Mouse (Mus musculus): ENCODE results near the gene Prkab2. TPM values are rescaled to one million over a fixed set of nuclear protein-coding genes. Genes with fewer than 3 reads are reported as not detected.

Prkab2 gene
- polyA plus RNA-seq, 1 experiment from 2014 or later, result 5.3 TPM

DNA sequence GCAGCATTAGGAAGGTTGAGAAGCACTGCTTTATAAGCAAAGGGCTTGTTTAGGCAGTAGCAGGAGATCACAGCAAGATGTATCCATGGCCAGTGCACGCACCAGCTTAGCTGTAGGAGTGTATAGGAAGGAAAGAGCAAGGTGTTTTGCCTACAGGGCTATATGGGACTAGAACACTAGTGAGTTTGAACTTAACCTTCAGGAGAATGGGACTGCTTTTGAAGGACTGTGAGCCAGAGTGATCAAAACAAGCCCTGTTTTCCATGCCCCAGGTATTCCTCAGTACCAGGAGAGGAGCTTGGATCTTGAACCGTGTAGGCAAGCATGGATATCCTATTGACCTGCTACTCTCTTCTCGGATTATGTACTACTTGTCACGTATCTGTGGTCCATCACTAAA lies 16.6 kb upstream of the Prkab2 start:
- Histone ChIP-seq H3K4me2 (ENCODE audit: low read length) (no peak overlapping the region), H3K27me3 (replicated peaks; ENCODE audit: control insufficient read depth, insufficient read depth, low read length) (no peaks in the 10 kb centered on the region), H3K9me3 (replicated peaks; ENCODE audit: control insufficient read depth, low read length) (no peaks in the 10 kb centered on the region), H3K36me3 (ENCODE audit: control insufficient read depth, insufficient read depth, low read length) (no peaks in the 10 kb centered on the region), H3K4me1 (ENCODE audit: control insufficient read depth, insufficient read depth, low read length) (no peaks in the 10 kb centered on the region), H3K9ac (ENCODE audit: low read length) (no peak overlapping the region), H3K4me3 (ENCODE audit: low read depth, low read length) (no peak overlapping the region), H3K27ac (ENCODE audit: low read depth, low read length) (no peak overlapping the region)
- ATAC-seq (no peak), DNase-seq (ENCODE audit: low spot score) (no peak)
- 90% methylated on average over 4 of the region's 4 CpGs for WGBS

DNA sequence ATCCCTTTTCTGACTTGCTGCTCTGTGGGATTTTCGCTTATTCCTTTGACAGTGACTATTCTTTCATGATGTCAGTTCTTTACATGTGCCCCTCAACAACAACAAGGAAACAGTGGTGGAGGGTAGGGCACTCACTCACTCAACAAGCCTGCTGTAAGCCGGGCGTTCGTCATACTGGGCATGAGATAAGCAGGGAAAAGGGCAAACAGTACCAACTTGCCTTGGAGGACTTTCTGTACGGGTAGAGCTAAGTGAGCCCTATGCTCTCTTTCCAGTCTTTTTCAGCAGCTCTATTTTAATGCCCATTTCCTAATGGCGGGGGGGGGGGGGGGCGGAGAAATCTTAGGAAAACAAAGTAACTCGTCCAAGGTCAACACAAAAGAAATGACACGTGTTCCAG lies 16.0 kb upstream of the Prkab2 start:
- H3K36me3 ChIP-seq (ENCODE audit: control insufficient read depth, insufficient read depth, low read length), result no peaks in the 10 kb centered on the region
- WGBS, result 90% methylated on average over 9 of the region's 9 CpGs
- H3K9me3 ChIP-seq (replicated peaks; ENCODE audit: control insufficient read depth, low read length), result no peaks in the 10 kb centered on the region
- no peak overlapping the region for H3K9ac ChIP-seq (ENCODE audit: low read length)
- no peak for DNase-seq (ENCODE audit: low spot score)
- no peaks in the 10 kb centered on the region for H3K4me1 ChIP-seq (ENCODE audit: control insufficient read depth, insufficient read depth, low read length)
- ATAC-seq, result no peak
- no peak overlapping the region for H3K4me2 ChIP-seq (ENCODE audit: low read length)
- H3K27me3 ChIP-seq (replicated peaks; ENCODE audit: control insufficient read depth, insufficient read depth, low read length), result no peaks in the 10 kb centered on the region
- no peak overlapping the region for H3K27ac ChIP-seq (ENCODE audit: low read depth, low read length)
- H3K4me3 ChIP-seq (ENCODE audit: low read depth, low read length), result no peak overlapping the region

DNA sequence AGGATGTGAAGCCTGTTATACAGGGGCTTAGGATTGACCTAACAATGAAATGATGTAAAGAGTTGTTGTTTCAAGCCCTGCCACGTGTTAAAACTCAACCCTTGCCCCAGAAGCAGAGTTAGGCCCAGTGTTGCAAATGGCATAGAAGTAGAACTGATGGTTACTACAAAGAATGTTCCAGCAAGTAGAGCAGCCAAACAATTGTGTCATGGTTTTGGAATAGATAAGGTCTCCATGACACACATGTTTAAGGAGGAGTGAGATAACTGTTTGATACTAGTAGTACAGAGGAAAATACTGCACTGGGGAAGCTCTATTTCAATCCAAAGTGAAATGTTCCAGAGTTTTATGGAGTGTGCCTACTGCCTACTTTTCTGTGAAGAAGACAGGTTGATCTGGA lies 9.5 kb upstream of the Prkab2 start:
- Histone ChIP-seq H3K36me3 (ENCODE audit: control insufficient read depth, insufficient read depth, low read length) (no peaks in the 10 kb centered on the region), H3K27ac (ENCODE audit: low read depth, low read length) (no peak overlapping the region), H3K9ac (ENCODE audit: low read length) (no peak overlapping the region), H3K9me3 (replicated peaks; ENCODE audit: control insufficient read depth, low read length) (no peaks in the 10 kb centered on the region), H3K4me1 (ENCODE audit: control insufficient read depth, insufficient read depth, low read length) (no peaks in the 10 kb centered on the region), H3K4me2 (ENCODE audit: low read length) (no peak overlapping the region), H3K4me3 (ENCODE audit: low read depth, low read length) (no peak overlapping the region), H3K27me3 (replicated peaks; ENCODE audit: control insufficient read depth, insufficient read depth, low read length) (no peaks in the 10 kb centered on the region)
- WGBS, result 39% methylated on average over 1 of the region's 1 CpGs
- no peak for ATAC-seq
- no peak for DNase-seq (ENCODE audit: low spot score)

DNA sequence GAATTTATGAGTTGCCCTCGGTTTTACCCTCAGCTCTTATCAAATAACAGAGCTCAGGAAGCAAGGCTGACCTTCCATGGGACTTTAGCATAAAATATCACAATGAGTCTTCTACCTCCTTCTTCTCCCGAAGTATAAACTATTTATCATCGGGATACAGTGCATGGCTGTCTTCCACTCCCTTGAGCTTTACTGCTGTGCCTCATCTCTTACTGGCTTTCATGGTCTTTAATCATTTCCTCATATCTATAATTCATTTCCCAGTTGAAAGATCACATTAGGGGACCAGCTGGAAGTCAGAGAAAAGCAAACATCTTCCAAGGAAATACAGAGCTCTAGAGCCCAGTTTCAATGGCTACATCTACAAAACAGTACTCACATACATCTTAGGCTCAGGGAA lies 9.0 kb upstream of the Prkab2 start:
- no peak for DNase-seq (ENCODE audit: low spot score)
- Histone ChIP-seq H3K36me3 (ENCODE audit: control insufficient read depth, insufficient read depth, low read length) (no peaks in the 10 kb centered on the region), H3K4me1 (ENCODE audit: control insufficient read depth, insufficient read depth, low read length) (no peaks in the 10 kb centered on the region), H3K9ac (ENCODE audit: low read length) (no peak overlapping the region), H3K4me3 (ENCODE audit: low read depth, low read length) (no peak overlapping the region), H3K4me2 (ENCODE audit: low read length) (no peak overlapping the region), H3K9me3 (replicated peaks; ENCODE audit: control insufficient read depth, low read length) (no peaks in the 10 kb centered on the region), H3K27ac (ENCODE audit: low read depth, low read length) (no peak overlapping the region), H3K27me3 (replicated peaks; ENCODE audit: control insufficient read depth, insufficient read depth, low read length) (no peaks in the 10 kb centered on the region)
- ATAC-seq, result no peak
- WGBS, result 83% methylated on average over 3 of the region's 3 CpGs

- H3K4me3 ChIP-seq (ENCODE audit: low read depth, low read length), result no peak overlapping the region
- ATAC-seq, result no peak
- no peak overlapping the region for H3K9ac ChIP-seq (ENCODE audit: low read length)
- no peaks in the 10 kb centered on the region for H3K4me1 ChIP-seq (ENCODE audit: control insufficient read depth, insufficient read depth, low read length)
- no peaks in the 10 kb centered on the region for H3K36me3 ChIP-seq (ENCODE audit: control insufficient read depth, insufficient read depth, low read length)
- no peaks in the 10 kb centered on the region for H3K27me3 ChIP-seq (replicated peaks; ENCODE audit: control insufficient read depth, insufficient read depth, low read length)
- DNase-seq (ENCODE audit: low spot score), result no peak
- no peak overlapping the region for H3K27ac ChIP-seq (ENCODE audit: low read depth, low read length)
- no peaks in the 10 kb centered on the region for H3K9me3 ChIP-seq (replicated peaks; ENCODE audit: control insufficient read depth, low read length)
- no peak overlapping the region for H3K4me2 ChIP-seq (ENCODE audit: low read length)
- WGBS, result 84% methylated on average over 6 of the region's 6 CpGs
These were observed 8.5 kb upstream of the Prkab2 start for GRCm38 (mm10) chr3:97649469-97649868.

DNA sequence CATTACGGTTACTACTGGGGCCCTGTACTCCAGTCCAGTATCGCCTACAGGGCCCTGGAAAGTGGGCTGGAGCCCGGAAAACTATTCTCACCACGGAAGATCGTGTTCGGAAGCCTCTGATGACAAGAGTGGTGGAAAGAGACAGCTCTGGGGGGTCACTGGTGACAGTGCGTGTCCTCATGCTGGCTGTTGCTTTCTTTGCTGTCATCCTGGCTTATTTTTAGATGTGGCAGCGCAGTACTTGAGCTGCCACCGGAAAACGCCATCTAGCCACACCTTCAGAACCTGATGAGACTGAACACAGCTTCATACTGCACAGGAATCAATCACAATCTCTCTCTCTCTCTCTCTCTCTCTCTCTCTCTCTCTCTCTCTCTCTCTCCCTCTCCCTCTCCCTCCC lies 6.4 kb upstream of the Prkab2 start:
- 83% methylated on average over 10 of the region's 10 CpGs for WGBS
- ATAC-seq, result no peak

DNA sequence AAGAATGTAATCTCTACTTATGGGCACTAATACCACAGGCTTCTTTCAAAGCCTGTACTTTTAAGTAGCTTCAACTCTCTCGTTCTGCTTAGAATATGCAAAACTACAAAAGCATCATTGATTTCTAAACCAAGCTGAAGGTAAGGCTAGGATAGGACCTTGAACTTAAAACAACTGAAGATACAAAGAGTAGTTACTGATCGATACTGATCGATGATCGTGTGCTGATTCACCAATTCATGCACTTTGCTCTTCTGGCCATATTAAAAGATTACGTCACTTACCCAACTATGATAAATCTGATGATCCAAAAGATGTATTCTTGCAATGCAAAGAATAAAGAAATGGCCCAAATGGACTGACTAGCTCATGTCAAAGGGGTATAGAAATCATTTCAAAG lies 4.2 kb upstream of the Prkab2 start:
- no peak overlapping the region for H3K27ac ChIP-seq (ENCODE audit: low read depth, low read length)
- no peak overlapping the region for H3K4me2 ChIP-seq (ENCODE audit: low read length)
- no peaks in the 10 kb centered on the region for H3K4me1 ChIP-seq (ENCODE audit: control insufficient read depth, insufficient read depth, low read length)
- WGBS, result 92% methylated on average over 5 of the region's 5 CpGs
- H3K4me3 ChIP-seq (ENCODE audit: low read depth, low read length), result no peak overlapping the region
- no peaks in the 10 kb centered on the region for H3K27me3 ChIP-seq (replicated peaks; ENCODE audit: control insufficient read depth, insufficient read depth, low read length)
- DNase-seq (ENCODE audit: low spot score), result no peak
- ATAC-seq, result no peak
- no peaks in the 10 kb centered on the region for H3K36me3 ChIP-seq (ENCODE audit: control insufficient read depth, insufficient read depth, low read length)
- no peak overlapping the region for H3K9ac ChIP-seq (ENCODE audit: low read length)
- H3K9me3 ChIP-seq (replicated peaks; ENCODE audit: control insufficient read depth, low read length), result no peaks in the 10 kb centered on the region

More for the DNA sequence above, 6.4 kb upstream of the Prkab2 start:
- no peak overlapping the region for H3K27ac ChIP-seq (ENCODE audit: low read depth, low read length)
- no peaks in the 10 kb centered on the region for H3K36me3 ChIP-seq (ENCODE audit: control insufficient read depth, insufficient read depth, low read length)
- H3K27me3 ChIP-seq (replicated peaks; ENCODE audit: control insufficient read depth, insufficient read depth, low read length), result no peaks in the 10 kb centered on the region
- no peak overlapping the region for H3K9ac ChIP-seq (ENCODE audit: low read length)
- no peak overlapping the region for H3K4me3 ChIP-seq (ENCODE audit: low read depth, low read length)
- H3K4me1 ChIP-seq (ENCODE audit: control insufficient read depth, insufficient read depth, low read length), result no peaks in the 10 kb centered on the region
- no peaks in the 10 kb centered on the region for H3K9me3 ChIP-seq (replicated peaks; ENCODE audit: control insufficient read depth, low read length)
- no peak for DNase-seq (ENCODE audit: low spot score)
- H3K4me2 ChIP-seq (ENCODE audit: low read length), result no peak overlapping the region

DNA sequence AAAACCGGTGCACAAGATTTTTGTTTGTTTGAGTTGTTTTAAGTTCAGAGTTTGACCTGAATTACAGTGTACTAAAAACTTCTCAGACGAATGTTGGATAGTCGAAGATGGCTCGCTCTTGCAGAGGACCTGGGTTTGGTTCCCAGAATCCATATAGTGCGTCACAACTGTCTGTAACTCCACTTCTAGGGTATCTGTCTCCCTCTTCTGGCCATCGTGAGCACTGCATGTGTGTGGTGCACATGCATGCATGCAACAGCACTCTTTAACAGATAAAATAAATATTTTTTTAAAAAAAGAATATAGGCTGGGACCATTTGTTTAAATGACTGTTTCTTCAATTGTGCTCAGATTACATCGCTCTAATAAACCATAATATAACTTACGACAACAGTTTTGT lies 3.1 kb upstream of the Prkab2 start:
- DNase-seq (ENCODE audit: low spot score), result no peak
- H3K9ac ChIP-seq (ENCODE audit: low read length), result no peak overlapping the region

DNA sequence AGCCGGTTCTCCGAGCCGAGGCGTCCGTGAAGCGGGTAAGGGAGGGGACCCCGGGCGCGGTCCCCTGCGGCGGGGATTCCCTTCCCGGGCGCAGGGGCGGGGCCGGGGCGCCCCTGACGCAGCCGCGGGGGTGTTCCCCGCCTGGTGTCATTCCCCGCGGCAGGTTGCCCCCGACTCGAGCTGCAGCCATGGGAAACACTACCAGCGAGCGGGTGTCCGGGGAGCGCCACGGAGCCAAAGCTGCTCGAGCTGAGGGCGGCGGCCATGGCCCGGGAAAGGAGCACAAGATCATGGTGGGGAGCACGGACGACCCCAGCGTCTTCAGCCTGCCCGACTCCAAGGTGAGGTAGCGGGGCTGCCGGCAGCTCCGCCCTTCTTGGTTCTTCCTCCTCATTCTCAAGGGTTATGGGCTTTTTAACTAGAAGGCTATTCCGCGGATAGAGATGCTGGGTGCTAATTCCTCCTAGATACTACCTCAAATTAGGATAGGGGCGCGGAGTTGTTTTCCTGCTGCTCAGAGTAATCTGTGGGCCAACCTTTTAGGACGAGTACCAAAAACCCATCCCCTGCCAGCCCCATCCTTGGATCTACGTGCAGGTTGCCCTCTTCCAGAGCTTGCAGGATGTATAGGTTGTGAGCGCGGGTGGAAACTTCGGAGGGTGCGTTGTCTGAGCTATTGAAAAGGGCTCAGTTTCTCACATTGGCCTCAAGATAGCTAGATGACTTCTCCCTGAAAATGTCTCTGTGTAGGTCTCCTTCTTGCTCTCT lies 617 bp downstream of the Prkab2 start:
- Histone ChIP-seq H3K27me3 (replicated peaks; ENCODE audit: control insufficient read depth, insufficient read depth, low read length) (no peaks in the 10 kb centered on the region), H3K9me3 (replicated peaks; ENCODE audit: control insufficient read depth, low read length) (no peaks in the 10 kb centered on the region), H3K27ac (ENCODE audit: low read depth, low read length) (peak overlapping the region; percentile 58; the same call in 1 of the 2 replicates), H3K36me3 (ENCODE audit: control insufficient read depth, insufficient read depth, low read length) (0 out of 2 replicates have a peak, but pooled peaks cover 7% of the 10 kb centered on the region), H3K4me2 (ENCODE audit: low read length) (peak overlapping the region; percentile 67), H3K4me1 (ENCODE audit: control insufficient read depth, insufficient read depth, low read length) (peaks cover 5% of the 10 kb centered on the region; the same call in 1 of the 2 replicates), H3K4me3 (ENCODE audit: low read depth, low read length) (peak overlapping the region; percentile 77), H3K9ac (ENCODE audit: low read length) (peak overlapping the region; percentile 72)
- under 1% methylated on average over 42 of the region's 50 CpGs for WGBS
- DNase-seq (ENCODE audit: low spot score) (no peak), ATAC-seq (peak; percentile 85)

More for the DNA sequence above, 3.1 kb upstream of the Prkab2 start:
- Histone ChIP-seq H3K4me2 (ENCODE audit: low read length) (no peak overlapping the region), H3K9me3 (replicated peaks; ENCODE audit: control insufficient read depth, low read length) (no peaks in the 10 kb centered on the region), H3K4me1 (ENCODE audit: control insufficient read depth, insufficient read depth, low read length) (peaks cover 5% of the 10 kb centered on the region; the same call in 1 of the 2 replicates), H3K4me3 (ENCODE audit: low read depth, low read length) (no peak overlapping the region), H3K36me3 (ENCODE audit: control insufficient read depth, insufficient read depth, low read length) (no peaks in the 10 kb centered on the region), H3K27ac (ENCODE audit: low read depth, low read length) (no peak overlapping the region), H3K27me3 (replicated peaks; ENCODE audit: control insufficient read depth, insufficient read depth, low read length) (no peaks in the 10 kb centered on the region)
- 78% methylated on average over 8 of the region's 8 CpGs for WGBS
- no peak for ATAC-seq

Measured in forebrain, embryonic 14.5 days (tissue).